Mouse (Mus musculus): ENCODE data around the gene Ranbp10. TPM values are rescaled to one million over a fixed set of nuclear protein-coding genes. Genes with fewer than 3 reads are reported as not detected.

The Ranbp10 gene
- polyA plus RNA-seq, 1 experiment, result 28.5 TPM

DNA sequence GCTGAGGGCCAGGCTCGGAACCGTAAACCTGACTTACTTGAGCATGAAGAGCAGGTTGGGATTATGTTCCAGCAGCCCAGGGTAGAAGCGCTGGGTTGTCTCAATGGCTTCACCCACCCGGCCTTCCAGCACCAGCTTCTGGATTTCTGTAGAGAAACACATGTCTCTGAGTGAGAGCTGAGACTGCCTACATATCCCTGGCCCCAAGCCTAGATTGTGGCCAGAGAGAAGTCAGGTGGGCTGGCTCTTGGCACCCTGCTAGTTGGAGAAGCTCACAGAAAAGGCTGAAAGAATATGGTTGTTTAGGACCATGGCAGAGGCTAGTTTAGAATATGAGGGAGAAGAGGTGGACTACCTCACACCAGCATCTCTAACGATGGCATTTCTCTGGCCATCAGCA is 52.7 kb downstream of the Ranbp10 start:
- Histone ChIP-seq H3K4me1 (ENCODE audit: control insufficient read depth, insufficient read depth, low read length) (no peaks in the 10 kb centered on the region), H3K4me3 (replicated peaks; ENCODE audit: extremely low read depth, low read depth, low read length) (no peak overlapping the region)
- 94% methylated on average over 5 of the region's 5 CpGs for WGBS
- TF ChIP-seq CTCF (IDR thresholded peaks at IDR 0.05; ENCODE audit: insufficient read depth, low read length) (no peak), POLR2A (IDR thresholded peaks at IDR 0.05; ENCODE audit: borderline replicate concordance, extremely low read depth, low read depth, low read length) (no peak)
- no peak for DNase-seq

DNA sequence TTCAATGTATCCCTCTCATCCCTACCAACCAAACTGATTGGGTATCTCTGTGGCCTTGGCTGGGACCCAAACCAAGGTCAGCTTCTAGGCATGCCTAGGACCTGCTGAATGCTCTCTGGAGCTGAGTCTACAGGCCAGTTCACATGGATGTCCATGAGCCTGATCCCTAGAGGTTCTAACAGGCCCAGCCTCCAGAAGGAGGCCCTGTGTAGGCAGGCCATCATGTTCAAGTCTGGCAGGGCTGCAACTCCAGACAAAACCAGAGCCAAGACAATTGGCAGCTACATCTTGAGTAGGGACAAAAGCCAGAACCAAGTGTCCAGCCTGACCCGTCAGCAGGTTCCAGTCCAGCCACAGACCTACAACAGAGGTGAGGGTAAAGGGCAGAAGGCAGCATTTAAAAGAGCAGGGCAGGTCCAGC is 53.7 kb downstream of the Ranbp10 start:
- Histone ChIP-seq H3K4me3 (replicated peaks; ENCODE audit: extremely low read depth, low read depth, low read length) (no peak overlapping the region), H3K4me1 (ENCODE audit: control insufficient read depth, insufficient read depth, low read length) (0 out of 2 replicates have a peak, but pooled peaks cover 2% of the 10 kb centered on the region)
- 87% methylated on average over 1 of the region's 1 CpGs for WGBS
- TF ChIP-seq CTCF (IDR thresholded peaks at IDR 0.05; ENCODE audit: insufficient read depth, low read length), result no peak
- no peak for TF ChIP-seq POLR2A (IDR thresholded peaks at IDR 0.05; ENCODE audit: borderline replicate concordance, extremely low read depth, low read depth, low read length)
- DNase-seq, result no peak

DNA sequence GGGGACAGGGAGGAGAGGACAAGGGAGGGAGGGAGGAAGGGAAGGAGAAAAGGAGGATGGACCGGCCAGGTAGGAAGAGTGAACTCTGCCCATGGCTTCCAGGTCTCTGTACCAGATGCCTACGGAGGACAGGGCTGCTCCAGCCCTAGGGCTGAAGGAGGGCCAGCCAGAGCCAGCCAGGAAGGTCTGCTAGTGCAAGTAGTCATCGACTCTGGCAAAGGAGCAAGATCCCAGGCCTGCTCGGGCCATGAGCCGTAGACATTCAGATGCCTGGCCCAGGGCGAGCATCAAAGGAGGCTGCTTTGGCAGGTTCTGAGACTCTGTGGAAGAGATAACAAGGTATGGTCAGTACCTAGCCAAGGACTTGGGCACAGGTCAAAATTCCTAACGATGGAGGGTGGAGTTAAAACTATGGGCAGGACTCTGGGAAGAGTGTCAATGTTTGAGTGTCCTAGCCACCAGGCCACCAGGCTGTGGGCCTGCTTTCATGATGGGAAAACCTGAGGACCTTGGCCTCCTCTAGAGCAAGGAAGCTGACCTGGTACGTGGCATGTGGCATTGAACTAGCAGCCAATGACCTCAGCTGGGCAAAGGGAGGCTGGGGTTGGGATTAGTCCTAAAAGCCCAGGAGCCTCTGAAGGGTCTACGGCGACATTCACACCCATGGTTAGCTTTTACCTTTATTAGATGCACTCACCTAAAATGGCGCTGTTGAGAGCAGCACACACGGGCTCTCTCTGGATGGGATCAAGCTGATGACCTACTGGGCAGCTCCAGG is 55.6 kb downstream of the Ranbp10 start:
- DNase-seq, result no peak
- no peak overlapping the region for H3K4me3 ChIP-seq (replicated peaks; ENCODE audit: extremely low read depth, low read depth, low read length)
- no peak for TF ChIP-seq CTCF (IDR thresholded peaks at IDR 0.05; ENCODE audit: insufficient read depth, low read length)
- TF ChIP-seq POLR2A (IDR thresholded peaks at IDR 0.05; ENCODE audit: borderline replicate concordance, extremely low read depth, low read depth, low read length), result no peak
- WGBS, result 89% methylated on average over 12 of the region's 12 CpGs
- 0 out of 2 replicates have a peak, but pooled peaks cover 2% of the 10 kb centered on the region for H3K4me1 ChIP-seq (ENCODE audit: control insufficient read depth, insufficient read depth, low read length)

DNA sequence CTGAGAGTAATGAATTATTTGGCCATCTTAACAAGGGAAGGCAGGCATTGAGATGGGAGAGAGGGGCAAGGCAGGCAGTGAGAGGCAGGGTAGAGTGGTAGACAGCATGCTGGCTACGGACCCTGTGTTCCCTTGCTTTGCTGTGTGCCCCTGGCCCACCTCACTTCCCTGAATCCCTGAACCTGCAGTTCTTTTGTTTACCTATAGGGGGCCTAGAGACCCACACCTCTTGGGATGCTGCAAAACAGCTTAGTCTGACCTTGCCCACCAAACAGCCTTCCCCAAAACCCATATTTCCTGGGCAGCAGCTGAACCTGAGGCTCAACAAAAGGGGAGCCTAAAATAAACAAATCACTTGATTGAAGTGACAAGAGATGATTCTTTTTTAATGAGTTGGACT is 56.5 kb downstream of the Ranbp10 start:
- DNase-seq, result no peak
- 83% methylated on average over 1 of the region's 1 CpGs for WGBS
- no peak overlapping the region for H3K4me3 ChIP-seq (replicated peaks; ENCODE audit: extremely low read depth, low read depth, low read length)
- TF ChIP-seq CTCF (IDR thresholded peaks at IDR 0.05; ENCODE audit: insufficient read depth, low read length), result peak; percentile 54
- no peak for TF ChIP-seq POLR2A (IDR thresholded peaks at IDR 0.05; ENCODE audit: borderline replicate concordance, extremely low read depth, low read depth, low read length)
- 0 out of 2 replicates have a peak, but pooled peaks cover 2% of the 10 kb centered on the region for H3K4me1 ChIP-seq (ENCODE audit: control insufficient read depth, insufficient read depth, low read length)

DNA sequence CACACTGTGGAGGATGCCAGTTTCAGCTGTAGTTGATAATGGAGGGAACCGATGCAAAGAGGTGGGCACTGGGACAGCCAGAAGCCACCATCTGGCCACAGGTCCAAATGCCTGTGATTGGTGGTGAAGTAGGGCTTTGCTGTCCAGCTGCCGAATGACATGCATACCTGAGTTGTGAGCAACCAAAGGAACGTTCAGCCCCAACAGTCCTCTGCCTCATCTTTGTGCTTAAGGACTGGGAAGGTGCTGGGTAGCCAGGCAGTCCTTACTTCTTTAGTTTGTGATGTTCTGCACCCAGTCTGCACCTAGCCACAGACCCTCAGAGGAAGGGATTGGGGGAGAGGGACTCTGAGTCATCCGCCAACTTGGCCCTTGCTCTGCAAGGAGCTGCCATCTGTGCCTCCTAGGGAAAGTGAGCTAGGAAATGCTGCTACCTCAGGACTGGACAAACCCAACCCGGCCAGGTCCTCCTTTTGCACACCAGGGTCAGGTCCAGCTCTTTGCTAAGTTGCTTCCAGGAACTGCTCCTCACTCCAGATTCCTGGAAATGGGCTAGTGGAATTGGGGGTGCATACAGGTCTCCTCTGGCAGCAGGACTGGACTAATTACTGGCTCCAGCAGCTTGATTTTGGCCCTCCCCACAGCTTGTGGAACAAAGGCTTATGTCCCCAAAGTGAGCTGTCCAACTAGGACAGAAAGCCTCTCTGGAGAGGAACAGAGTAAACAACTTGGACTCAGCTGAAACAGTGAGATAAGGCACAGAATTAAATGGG is 58.5 kb downstream of the Ranbp10 start:
- DNase-seq, result no peak
- TF ChIP-seq POLR2A (IDR thresholded peaks at IDR 0.05; ENCODE audit: borderline replicate concordance, extremely low read depth, low read depth, low read length) (no peak), CTCF (IDR thresholded peaks at IDR 0.05; ENCODE audit: insufficient read depth, low read length) (no peak)
- H3K4me3 ChIP-seq (replicated peaks; ENCODE audit: extremely low read depth, low read depth, low read length), result no peak overlapping the region
- 0 out of 2 replicates have a peak, but pooled peaks cover 2% of the 10 kb centered on the region for H3K4me1 ChIP-seq (ENCODE audit: control insufficient read depth, insufficient read depth, low read length)
- 77% methylated on average over 5 of the region's 5 CpGs for WGBS

DNA sequence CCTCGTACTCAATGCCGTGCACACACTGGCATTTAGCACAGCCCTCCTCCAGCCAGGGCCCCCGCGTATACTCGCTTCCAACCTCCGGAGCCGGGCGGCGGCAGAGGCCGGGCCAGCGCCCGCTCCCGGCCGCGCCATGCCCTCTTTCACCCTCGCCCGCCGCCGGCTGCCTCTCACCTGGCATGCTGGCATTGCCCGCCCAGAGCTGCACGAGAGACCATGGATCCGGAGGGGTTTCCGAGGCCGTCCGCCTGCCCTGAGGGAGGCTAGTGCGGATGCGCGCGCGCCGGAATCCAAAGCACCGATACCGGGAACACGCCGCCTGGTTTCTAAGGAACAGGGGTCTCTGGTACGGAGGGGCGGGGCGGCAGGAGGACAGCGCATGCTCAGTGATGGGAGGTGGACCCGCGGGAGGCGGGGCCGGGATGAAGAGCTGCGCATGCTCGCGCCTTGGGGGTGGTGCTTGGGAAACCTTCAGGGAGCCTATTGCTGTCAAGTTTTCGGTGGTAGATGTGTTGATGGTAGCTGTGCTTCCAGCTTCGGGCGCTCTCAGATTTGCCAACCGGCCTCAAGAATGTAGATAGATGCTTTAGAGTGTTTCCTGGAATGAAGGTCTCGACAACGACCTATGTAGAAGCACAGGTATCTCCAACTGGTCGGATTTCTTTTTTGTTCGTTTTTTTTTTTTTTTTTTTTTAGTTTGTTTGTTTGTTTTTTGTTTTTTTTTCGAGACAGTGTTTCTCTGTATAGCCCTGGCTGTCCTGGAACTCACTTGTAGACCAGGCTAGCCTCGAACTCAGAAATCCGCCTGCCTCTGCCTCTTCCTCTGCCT is 68.7 kb downstream of the Ranbp10 start, which contains the start of gene Gfod2:
Gfod2 (minus strand) TSS at position 388 of the 832 bp plus-strand sequence.
- DNase-seq, result peak; percentile 99
- peak; percentile 76; the same call in 1 of the 2 replicates for TF ChIP-seq POLR2A (IDR thresholded peaks at IDR 0.05; ENCODE audit: borderline replicate concordance, extremely low read depth, low read depth, low read length)
- no peak for TF ChIP-seq CTCF (IDR thresholded peaks at IDR 0.05; ENCODE audit: insufficient read depth, low read length)
- WGBS, result 2% methylated on average over 57 of the region's 57 CpGs
- Histone ChIP-seq H3K4me1 (ENCODE audit: control insufficient read depth, insufficient read depth, low read length) (no peaks in the 10 kb centered on the region; the same call in 1 of the 2 replicates), H3K4me3 (replicated peaks; ENCODE audit: extremely low read depth, low read depth, low read length) (peak within 1 kb of the TSS; percentile 96)

DNA sequence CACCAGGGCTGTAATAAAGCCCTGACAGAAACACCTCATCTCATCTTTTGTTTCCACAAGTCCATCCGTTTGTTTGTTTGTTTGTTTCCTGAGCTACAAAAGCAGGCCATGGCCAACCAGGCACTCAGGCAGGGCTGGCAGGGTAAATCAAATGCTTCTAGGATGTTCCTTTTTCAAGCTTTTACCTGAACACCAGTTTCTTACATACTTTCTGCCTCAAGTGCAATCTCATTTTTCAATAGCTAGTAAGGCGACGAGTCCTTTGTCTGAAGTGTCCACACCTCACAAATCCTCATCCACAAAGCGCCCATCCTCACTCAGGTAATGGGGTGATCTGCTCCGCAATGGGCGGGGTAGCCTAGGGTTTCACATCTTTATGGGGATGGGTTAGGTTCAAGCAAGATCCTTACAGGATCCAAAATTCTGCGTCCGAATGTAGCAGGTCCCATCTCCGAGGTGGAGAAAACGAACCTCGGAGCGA is 69.3 kb downstream of the Ranbp10 start:
- no peak for TF ChIP-seq CTCF (IDR thresholded peaks at IDR 0.05; ENCODE audit: insufficient read depth, low read length)
- no peak for TF ChIP-seq POLR2A (IDR thresholded peaks at IDR 0.05; ENCODE audit: borderline replicate concordance, extremely low read depth, low read depth, low read length)
- 3% methylated on average over 12 of the region's 12 CpGs for WGBS
- H3K4me3 ChIP-seq (replicated peaks; ENCODE audit: extremely low read depth, low read depth, low read length), result peak overlapping the region; percentile 96
- no peak for DNase-seq
- H3K4me1 ChIP-seq (ENCODE audit: control insufficient read depth, insufficient read depth, low read length), result no peaks in the 10 kb centered on the region; the same call in 1 of the 2 replicates

DNA sequence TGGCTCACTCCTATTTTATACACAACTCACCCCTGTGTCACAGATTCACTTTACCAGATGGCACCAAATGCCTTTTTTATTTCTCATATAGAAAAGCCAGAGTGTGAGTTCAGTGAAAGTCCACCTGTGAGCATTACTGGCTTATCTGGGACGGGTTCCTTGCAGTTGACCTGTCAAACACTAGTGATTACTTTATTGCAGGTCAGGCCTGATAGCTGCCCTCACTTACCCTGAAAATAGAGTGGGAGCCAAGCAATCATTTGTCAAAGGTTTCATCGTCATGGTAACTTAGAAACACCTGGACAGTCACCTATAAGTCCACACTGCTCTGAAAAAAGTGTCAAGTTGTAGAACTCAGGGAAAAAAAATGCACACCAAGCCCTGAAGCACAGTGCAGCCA is 72.5 kb downstream of the Ranbp10 start:
- Histone ChIP-seq H3K4me1 (ENCODE audit: control insufficient read depth, insufficient read depth, low read length) (peaks cover 7% of the 10 kb centered on the region; the same call in 1 of the 2 replicates), H3K4me3 (replicated peaks; ENCODE audit: extremely low read depth, low read depth, low read length) (no peak overlapping the region)
- 72% methylated on average over 2 of the region's 2 CpGs for WGBS
- TF ChIP-seq POLR2A (IDR thresholded peaks at IDR 0.05; ENCODE audit: borderline replicate concordance, extremely low read depth, low read depth, low read length), result no peak
- no peak for TF ChIP-seq CTCF (IDR thresholded peaks at IDR 0.05; ENCODE audit: insufficient read depth, low read length)
- DNase-seq, result no peak

DNA sequence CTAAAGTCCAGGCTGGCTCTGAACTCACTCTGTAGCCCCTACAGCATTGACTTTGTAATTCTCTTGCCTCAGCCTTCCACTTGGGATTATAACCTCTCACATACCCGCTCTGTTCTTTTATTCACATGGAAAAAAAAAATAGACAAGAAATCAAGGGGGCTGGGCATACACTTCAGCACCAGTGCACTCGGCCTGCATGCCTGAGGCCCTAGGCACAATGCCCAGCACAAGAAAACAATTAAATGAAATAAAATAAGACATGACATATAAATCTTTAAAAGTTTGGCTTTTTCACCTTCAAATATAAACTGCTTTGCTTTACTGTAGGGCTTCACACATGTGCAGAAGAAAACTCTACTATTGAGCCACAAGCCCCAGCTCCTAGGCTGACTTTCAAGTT is 73.2 kb downstream of the Ranbp10 start:
- WGBS, result 41% methylated on average over 2 of the region's 2 CpGs
- Histone ChIP-seq H3K4me1 (ENCODE audit: control insufficient read depth, insufficient read depth, low read length) (peaks cover 7% of the 10 kb centered on the region), H3K4me3 (replicated peaks; ENCODE audit: extremely low read depth, low read depth, low read length) (no peak overlapping the region)
- TF ChIP-seq POLR2A (IDR thresholded peaks at IDR 0.05; ENCODE audit: borderline replicate concordance, extremely low read depth, low read depth, low read length) (no peak), CTCF (IDR thresholded peaks at IDR 0.05; ENCODE audit: insufficient read depth, low read length) (no peak)
- DNase-seq, result no peak

All from lung, adult 2 months (tissue).